Comparison of ENCODE assay signal across 22 mouse cellular contexts in genomic region chr2:168584408-168584807, GRCm38 (mm10). TPM values are rescaled to one million over a fixed set of nuclear protein-coding genes. Genes with fewer than 3 reads are reported as not detected.
DNase-seq lines count a peak whose midpoint lies in the region; ATAC-seq and TF ChIP-seq lines count a peak whose summit lies in the region.
"Had no signal": no experiment of that assay in that cellular context is flagged by ENCODE, and none has a peak within 500 bp of the region (broad histone marks: within the 10 kb centered on the region; RNA-seq: fewer than 3 reads in every experiment).

No protein-coding gene starts in this region.

- peak overlapping the region; percentile 62 for H3K9ac ChIP-seq in heart, embryonic 12.5 days
- H3K9ac ChIP-seq in heart, embryonic 15.5 days = no peak overlapping the region; the same call in 1 of the 2 replicates
- H3K9ac ChIP-seq: hindbrain, embryonic 15.5 days; liver, postnatal 0 days; midbrain, embryonic 12.5 days had no signal

- TF ChIP-seq CTCF in gastrocnemius, adult 2 months (IDR thresholded peaks at IDR 0.05) = no peak
- TF ChIP-seq CTCF in brain, embryonic 14.5 days (IDR thresholded peaks at IDR 0.05; ENCODE audit: borderline replicate concordance, extremely low read depth, insufficient read depth, insufficient read length) = no peak

- 0 out of 2 replicates have a peak, but pooled peaks cover 3% of the 10 kb centered on the region for H3K27me3 ChIP-seq in heart, embryonic 12.5 days (replicated peaks)
- H3K27me3 ChIP-seq in heart, embryonic 15.5 days = no peaks in the 10 kb centered on the region

- no peak for DNase-seq in gastrocnemius, adult 2 months
- no peak for DNase-seq in gastrocnemius, adult 8-10 months (ENCODE audit: low spot score in 2 of 2)
- no peak for DNase-seq in heart, adult 9 months (ENCODE audit: low spot score in 2 of 2)
- DNase-seq in brain, embryonic 14.5 days (ENCODE audit: low read depth) = peak; percentile 22
- DNase-seq: adrenal gland, postnatal 36 days; gastrocnemius, postnatal 10 days; layer of hippocampus, adult 9-11 months; liver, postnatal 0 days; retina, postnatal 1 day; right cerebral cortex, postnatal 25 days; spleen, adult 18-20 months had no signal

- TF ChIP-seq POLR2A in brain, embryonic 14.5 days (IDR thresholded peaks at IDR 0.05; ENCODE audit: borderline replicate concordance, extremely low read depth, insufficient read depth, insufficient read length, poor library complexity, severe bottlenecking) = no peak

- intact Hi-C loops in gastrocnemius, adult 2 months (cut with DNase I) = no loop called here

- WGBS in heart, embryonic 12.5 days = 45% methylated on average over 8 of the region's 8 CpGs
- WGBS in heart, embryonic 15.5 days = 45% methylated on average over 8 of the region's 8 CpGs

- H3K9me3 ChIP-seq in heart, embryonic 12.5 days (replicated peaks) = no peaks in the 10 kb centered on the region
- H3K9me3 ChIP-seq in heart, embryonic 15.5 days (replicated peaks) = no peaks in the 10 kb centered on the region
- H3K9me3 ChIP-seq: forebrain, embryonic 10.5 days; hindbrain, embryonic 15.5 days; midbrain, embryonic 12.5 days had no signal

- no peak overlapping the region for H3K4me3 ChIP-seq in gastrocnemius, adult 2 months
- H3K4me3 ChIP-seq in heart, embryonic 12.5 days = no peak overlapping the region
- no peak overlapping the region for H3K4me3 ChIP-seq in heart, embryonic 15.5 days
- H3K4me3 ChIP-seq: forebrain, embryonic 10.5 days; hindbrain, embryonic 15.5 days; left cerebral cortex, adult 2 months; midbrain, embryonic 12.5 days had no signal

- peak overlapping the region; percentile 38 for H3K4me2 ChIP-seq in heart, embryonic 12.5 days
- H3K4me2 ChIP-seq in heart, embryonic 15.5 days = peak overlapping the region; percentile 41
- H3K4me2 ChIP-seq: hindbrain, embryonic 15.5 days; liver, embryonic 11.5 days; midbrain, embryonic 12.5 days had no signal

- H3K27ac ChIP-seq in gastrocnemius, adult 2 months = peak overlapping the region; percentile 68
- peak overlapping the region; percentile 95 for H3K27ac ChIP-seq in heart, embryonic 12.5 days (ENCODE audit: poor library complexity, severe bottlenecking)
- H3K27ac ChIP-seq in heart, embryonic 15.5 days = peak overlapping the region; percentile 93
- H3K27ac ChIP-seq: hindbrain, embryonic 15.5 days; kidney, postnatal 0 days; left cerebral cortex, adult 2 months; midbrain, embryonic 12.5 days had no signal

- peaks cover 89% of the 10 kb centered on the region for H3K4me1 ChIP-seq in heart, embryonic 12.5 days (replicated peaks)
- H3K4me1 ChIP-seq in heart, embryonic 15.5 days (replicated peaks) = peaks cover 87% of the 10 kb centered on the region

- no peaks in the 10 kb centered on the region for H3K36me3 ChIP-seq in heart, embryonic 12.5 days
- H3K36me3 ChIP-seq in heart, embryonic 15.5 days = no peaks in the 10 kb centered on the region
- H3K36me3 ChIP-seq: forebrain, embryonic 10.5 days; hindbrain, embryonic 15.5 days; midbrain, embryonic 12.5 days had no signal

- peak; percentile 37; the same call in 1 of the 2 replicates for ATAC-seq in heart, embryonic 12.5 days (ENCODE audit: insufficient number of reproducible peaks, low FRiP score)
- ATAC-seq in heart, embryonic 15.5 days (replicated peaks; ENCODE audit: insufficient number of reproducible peaks, insufficient read depth, low FRiP score, low read depth) = peak; percentile 63
- no peak for ATAC-seq in activated CD4-positive, CD25-positive, alpha-beta regulatory T cell, adult 4 months
- ATAC-seq in inflammation-experienced regulatory T-cells, adult 6 months = no peak
- ATAC-seq: liver, postnatal 0 days; lung, postnatal 0 days had no signal

RNA-seq across cellular contexts. Expression of gene Nfatc2, which starts 17.0 kb away (rescaled TPM):
- total RNA-seq in gastrocnemius, adult 2 months (2021) = 1 to 10 TPM; 7.1 to 9.1 TPM
- 10 to 100 TPM in 3 of 4 experiments, 1 to 10 TPM in 1; 7.8 to 13.6 (median 10.3) TPM for total RNA-seq in gastrocnemius, adult 8-10 months (2022)
- polyA plus RNA-seq in heart, embryonic 12.5 days (2016; fragmentation: Nextera tagmentation; extraction: Ambion mirVana) = 9.9 and 12.5 TPM in 2 replicates
- polyA plus RNA-seq in brain, embryonic 14.5 days (2012; rRNA removed) = 2.7 and 4.2 TPM in 2 replicates
- polyA plus RNA-seq in heart, embryonic 15.5 days (2015; fragmentation: Nextera tagmentation; extraction: Ambion mirVana) = 9.7 and 10.5 TPM in 2 replicates
- 10 to 100 TPM; 22.1 to 22.9 TPM for polyA plus RNA-seq in activated CD4-positive, CD25-positive, alpha-beta regulatory T cell, adult 4 months (2017; shearing (Covaris generic))
- polyA plus RNA-seq in inflammation-experienced regulatory T-cells, adult 6 months (2017; shearing (Covaris generic)) = 10 to 100 TPM; 21.7 to 24.8 (median 23.1) TPM

Comparison
In these comparisons a context has a peak if more than half of its experiments do, and no peak if none do; other contexts are left out.
1. ATAC-seq: peak in heart, embryonic 12.5 days (single experiment) and heart, embryonic 15.5 days (single experiment); none in activated CD4-positive, CD25-positive, alpha-beta regulatory T cell, adult 4 months (single experiment) and inflammation-experienced regulatory T-cells, adult 6 months (single experiment).
2. Peak in every context shown above with its lines, with median percentiles within 50 percentile points of each other: H3K27ac ChIP-seq.